Mouse (Mus musculus) lung, adult 2 months (tissue): Measurements from ENCODE around the gene Tas2r135.

Source experiments
- CTCF ChIP-seq: fragments of 200-500 bp; IDR thresholded peaks from 2 replicates; pipeline ENCODE4 v1.5.1; 2011; ENCODE audit warnings: mild to moderate bottlenecking, low read length, control low read depth; ENCODE audit not compliant: insufficient read depth
- POLR2A ChIP-seq: fragments of 200-500 bp; IDR thresholded peaks from 2 replicates; pipeline ENCODE4 v1.6.1; 2011; ENCODE audit warnings: low read depth, mild to moderate bottlenecking, control low read depth, low read length, borderline replicate concordance; ENCODE audit errors: extremely low read depth

DNA sequence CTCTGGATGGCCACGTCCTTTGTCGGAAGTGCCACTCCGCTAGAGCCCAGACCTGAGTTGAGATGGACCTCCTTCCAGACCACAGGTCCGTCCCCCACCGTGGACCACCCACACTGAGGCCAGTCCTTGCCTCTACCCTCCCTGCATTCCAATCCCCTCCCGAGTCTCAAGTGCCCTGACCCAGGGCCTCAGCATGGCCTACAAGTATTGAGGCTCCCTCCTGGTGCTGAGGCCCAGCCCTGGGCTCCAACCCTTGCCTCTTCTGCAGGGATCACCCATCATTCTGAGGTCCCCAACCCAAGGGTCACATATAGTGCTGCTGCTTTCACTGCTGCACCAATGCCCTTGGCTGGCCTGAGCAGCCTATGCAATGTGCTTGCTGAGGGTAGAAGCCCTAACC, 47.3 kb upstream of the Tas2r135 start:
- TF ChIP-seq CTCF = no peak
- TF ChIP-seq POLR2A = no peak
